Mouse (Mus musculus) right cerebral cortex, postnatal 36 days (tissue): ENCODE measurements around the gene Lamc1.
A peak's percentile ranks its signal among the peaks of the same experiment; 100 is the strongest.

Experiments
- DNase-seq, 2 experiments: peaks; one replicate each; pipeline ENCODE4 v3.0.0; 2022; ENCODE audit warnings: low spot score in 2 of 2, mixed read lengths in 1 of 2

Gene Lamc1

DNA sequence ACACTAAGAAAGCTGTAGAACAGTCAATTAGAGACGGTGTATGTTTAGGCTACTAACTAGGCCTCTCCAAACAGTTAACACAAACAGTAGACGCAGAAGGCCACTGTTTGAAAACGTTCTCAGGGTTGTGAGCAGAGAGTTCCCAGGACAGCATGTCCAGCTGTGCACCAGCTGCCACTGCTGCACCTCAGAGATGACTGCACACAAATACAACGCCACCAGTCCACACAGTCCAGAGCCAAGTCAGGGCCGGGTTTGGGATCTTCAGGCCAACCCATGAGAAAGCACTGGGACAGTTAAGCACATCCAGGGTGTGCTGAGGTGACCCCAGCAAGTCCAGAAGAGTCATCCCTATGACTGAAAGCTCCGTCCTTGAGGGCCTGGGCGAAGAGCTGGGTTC, 67.0 kb downstream of the Lamc1 start:
- no peak for DNase-seq

DNA sequence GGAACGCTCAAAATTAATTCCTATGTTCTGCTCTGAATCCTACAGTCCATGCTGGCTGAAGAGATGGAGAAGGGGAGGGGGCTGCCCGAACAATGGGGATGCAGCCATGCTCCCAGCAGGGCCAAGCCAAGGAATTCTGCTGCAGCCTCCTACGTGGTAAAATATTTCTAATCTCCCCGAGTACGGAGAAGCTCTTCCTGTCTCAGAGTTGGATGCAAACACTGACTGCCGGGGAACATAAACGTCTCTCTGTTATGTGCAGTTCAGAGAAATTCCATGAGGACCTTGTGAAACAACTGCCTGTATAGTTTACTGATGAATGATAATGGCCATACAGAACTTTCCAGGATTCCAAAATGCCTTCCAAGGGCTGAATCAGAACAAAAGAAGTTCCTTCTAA, 67.5 kb downstream of the Lamc1 start:
- no peak for DNase-seq

DNA sequence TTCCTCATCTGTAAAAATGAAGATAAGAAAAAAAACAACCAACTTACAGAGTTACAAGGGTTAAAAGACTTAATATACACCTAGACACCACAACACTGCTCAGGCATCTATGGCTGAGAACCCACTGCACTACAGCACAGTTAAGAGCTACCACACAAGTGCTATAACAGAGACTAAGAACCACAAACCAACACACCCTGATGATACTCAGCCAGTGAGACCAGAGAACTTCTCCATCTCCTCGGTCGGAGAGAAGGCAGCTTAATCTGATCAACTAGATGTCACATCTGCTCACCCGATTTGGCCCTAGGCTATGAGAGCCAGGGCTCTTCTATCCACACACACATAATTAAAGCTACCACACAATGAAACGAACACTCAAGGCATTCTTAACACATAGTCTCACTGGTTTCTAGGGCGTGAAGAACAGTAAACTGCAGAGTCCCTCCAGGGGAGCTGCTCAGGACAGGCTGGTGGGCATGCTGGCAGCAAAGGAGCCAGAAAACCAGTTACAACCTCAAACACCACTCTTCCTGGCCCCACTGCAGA, 72.8 kb downstream of the Lamc1 start:
- DNase-seq = no peak

DNA sequence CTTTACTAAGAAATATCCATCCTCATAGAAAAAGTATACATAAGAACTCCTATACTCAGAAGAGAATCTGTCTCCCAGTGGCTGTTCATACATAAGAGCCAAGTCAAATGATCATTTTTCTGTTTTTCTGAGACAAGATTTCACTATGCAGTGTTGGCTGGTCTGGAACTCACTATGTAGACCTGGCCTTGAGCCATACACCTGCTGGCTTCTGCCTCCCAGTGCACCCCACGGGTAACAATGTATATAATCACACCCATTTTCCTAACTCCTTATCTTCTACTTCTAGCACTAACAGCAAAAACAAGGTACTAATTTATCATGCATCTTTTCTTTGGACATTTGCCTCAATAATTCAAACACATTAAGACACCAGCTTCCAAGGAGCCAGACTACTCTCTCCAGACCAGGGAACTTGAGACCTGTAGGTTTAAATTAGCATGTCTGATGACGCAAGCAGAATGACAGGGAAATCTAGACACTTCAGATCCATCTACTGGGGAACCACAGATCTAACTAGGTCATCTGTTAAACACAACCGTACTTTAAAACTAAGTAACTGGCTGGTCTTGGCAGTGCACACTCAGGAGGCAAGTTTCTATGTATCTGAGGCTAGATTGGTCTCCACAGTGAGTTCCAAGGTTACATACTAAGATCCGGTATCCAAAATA, 79.9 kb downstream of the Lamc1 start:
- DNase-seq = no peak

DNA sequence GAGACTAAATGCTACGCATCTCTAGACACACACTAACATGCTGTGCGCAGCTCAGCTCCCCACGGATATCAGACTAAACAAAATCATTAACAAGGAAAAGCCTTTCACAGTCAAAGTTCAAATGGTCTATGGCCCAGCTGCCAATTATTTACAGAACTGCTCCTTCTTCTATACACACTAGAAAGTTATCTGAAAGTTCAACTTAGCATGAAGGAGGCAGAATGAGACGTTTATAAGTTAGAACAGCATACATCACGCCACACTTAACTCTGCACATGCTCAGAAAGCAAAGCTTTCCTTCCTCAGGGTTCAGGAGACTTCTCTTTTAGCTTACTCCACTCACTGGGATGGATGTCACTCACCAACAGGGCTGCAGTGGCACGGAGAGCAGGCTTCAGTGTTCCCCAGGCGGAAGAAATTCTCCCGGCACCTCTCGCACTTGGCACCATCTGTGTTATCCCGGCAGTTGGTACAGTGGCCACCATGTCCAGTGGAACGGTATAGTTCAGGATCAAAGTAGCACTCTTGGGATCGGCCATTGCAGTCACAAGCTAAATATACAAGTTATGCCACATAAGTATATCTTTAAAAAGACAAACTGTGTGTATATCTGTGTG, 80.9 kb downstream of the Lamc1 start:
- DNase-seq = no peak

DNA sequence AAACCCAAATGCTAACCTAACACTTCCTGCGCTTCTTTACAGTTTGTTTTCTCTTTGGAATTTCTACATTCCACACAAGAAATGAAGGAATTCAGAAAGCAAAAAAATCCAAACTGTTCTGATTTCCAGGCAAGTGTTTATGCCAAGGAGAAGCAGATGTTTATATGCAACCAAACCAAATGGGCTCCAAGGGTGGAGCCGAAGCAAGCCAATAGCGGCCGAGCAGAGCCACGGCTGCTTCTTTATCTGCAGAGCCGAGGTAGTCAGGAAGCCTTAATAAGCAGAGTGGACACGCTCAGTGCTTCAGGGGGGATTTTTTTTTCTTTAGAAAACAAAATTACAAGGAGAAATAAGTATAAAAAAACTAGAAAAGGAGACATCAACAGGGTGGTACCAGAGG, 91.2 kb downstream of the Lamc1 start:
- no peak for DNase-seq

DNA sequence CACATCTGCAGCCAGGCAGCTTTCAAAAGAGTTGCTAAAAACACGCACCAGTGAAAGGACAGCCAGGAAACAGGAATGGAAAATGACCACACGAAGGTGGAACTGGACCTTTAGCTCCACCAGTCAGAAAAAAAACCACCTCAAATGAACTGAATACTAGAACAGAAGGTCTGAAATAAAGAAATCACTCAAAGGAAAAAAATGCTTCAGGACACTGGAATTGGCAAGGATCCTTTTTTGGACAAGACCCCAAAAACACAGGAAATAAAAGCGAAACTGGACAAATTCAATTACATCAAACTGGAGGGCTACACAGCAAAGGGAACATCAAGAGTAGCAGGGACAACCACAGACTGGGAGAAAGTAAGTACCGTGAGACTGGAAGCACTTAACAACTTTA, 97.0 kb downstream of the Lamc1 start:
- DNase-seq = no peak

DNA sequence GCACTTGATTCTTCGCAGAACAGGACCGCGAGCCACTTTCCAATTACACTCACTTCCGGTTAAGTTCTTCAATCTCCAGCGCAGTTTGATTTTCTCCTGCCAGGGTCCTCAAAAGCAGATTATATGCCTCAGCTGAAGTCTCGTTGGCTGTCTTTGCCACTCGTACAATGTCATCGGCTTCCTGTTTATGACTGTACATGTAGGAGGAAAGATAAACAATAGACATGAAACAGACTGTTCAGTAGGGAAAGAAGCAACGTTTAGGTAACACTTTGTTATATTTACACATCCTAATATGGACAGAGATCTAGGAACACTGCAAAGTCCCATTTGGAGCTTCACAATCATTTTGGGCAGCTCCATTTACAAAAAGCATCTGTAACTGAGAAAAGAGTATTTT, 100.9 kb downstream of the Lamc1 start:
- DNase-seq = no peak

DNA sequence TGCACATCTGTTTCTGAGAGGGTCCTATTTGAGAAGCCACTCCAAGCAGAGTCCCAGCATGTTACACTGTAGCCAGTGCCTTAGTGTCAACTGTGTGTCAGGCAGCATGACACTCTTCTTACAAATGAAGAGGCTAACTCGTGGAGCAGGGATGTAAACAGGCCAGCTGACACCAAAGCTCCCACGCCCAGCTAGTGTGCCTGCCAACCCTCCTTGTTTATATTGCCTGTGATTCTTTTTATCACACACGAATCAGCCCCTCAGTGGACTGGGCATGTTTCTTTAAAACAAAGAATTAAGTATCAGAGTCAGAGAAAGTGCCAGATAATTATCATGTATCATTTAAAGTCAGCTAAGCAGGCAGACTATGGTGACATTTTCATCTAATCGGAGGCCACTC, 104.7 kb downstream of the Lamc1 start:
- no peak for DNase-seq

DNA sequence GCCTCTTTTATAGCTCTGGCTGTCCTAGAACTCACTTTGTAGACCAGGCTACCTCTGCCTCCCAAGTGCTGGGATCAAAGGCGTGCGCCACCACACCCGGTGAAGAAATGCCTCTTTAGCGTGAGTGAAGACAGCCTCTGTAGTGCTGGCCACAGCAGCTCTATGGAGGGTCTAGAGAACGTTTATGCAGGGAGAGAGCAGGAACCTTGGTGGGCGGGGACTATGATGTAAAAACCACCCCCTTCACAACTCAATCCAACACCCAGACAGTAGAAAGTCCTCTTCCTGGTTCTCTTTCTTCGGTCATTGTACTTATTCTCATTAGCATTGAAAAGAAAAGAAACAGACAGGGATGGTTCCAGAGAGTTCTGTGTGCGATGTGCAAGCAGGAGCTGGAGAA, 105.5 kb downstream of the Lamc1 start:
- DNase-seq = no peak

DNA sequence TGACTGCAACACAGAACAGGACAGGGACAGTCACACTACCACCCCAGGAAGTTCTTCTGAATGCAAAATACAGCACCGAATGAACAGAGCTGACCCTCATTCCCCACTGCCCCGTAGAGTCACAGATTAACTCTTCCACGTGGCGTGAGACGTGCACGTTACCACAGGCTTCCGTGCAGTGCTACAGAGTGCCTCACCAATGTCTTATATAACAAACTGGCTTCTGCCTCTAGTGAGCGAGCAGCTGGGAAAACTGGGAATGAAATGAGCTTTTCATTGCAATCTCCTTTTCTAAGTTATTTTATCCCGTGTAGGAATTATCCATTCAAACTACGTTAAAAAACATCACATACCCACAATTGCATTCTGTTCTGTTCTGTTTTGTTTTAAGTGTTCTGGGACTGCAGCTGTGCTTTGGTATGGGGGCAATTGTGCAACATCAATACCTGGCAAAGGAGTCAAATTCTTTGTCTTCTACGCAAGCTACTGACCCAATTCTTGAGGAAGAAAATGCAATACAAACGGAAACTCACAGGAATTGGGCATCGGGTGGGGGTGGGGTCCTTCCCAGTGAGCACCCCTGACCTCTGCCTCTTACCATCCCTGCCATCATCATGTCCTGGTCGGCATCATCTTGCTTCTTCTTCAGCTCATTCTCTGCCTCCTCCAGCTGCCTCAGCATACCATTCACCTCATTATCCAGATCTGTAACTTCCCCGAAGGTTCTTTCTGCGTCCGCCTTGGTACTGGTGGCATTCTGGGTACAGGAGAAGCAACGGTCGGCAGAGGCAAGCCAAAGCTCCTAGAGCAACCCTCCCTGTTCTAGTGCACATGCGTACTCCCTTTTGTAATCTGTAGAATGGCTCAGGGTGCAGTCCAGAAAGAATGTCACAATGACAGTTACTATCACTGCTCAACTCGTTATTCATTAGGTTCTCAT, 106.5 kb downstream of the Lamc1 start:
- peak; percentile 22 to 26 for DNase-seq

DNA sequence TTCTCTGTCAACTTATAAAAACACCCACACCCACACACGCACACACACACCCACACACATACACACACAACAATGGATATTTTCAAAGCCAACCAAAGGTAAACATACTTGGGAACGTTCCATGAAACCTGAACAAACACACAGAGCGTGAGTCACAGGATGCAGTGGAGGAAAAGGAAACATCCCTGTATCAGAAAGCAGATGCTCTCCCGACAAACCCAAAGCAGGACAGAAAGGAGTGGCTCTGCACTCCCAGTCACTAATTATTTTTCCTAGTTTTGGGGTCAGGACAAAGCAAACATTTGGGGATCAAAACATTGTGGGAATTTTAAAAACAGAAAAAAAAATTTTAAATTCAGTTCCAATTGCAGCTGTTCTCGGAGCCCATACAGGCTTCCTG, 108.3 kb downstream of the Lamc1 start:
- DNase-seq = no peak

DNA sequence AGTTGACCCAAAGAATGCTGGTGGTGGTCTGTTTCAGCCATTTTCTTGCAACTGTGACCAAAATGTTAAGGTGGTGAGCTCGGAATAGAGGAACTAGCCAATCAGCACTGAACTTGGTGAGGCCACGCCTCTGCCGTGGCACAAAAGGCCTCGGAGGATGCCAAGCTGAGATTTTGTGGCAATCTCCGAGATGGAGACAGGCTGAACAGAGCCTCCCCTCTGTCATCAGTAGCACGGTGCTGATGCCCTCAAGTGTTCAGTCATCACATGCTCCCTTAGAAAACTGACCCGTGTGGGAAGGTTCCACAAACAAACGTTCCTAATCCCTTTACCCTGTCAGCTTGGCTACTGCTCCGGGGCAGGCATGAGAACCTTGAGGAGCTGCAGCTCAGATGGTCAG, 113.2 kb downstream of the Lamc1 start:
- no peak for DNase-seq

DNA sequence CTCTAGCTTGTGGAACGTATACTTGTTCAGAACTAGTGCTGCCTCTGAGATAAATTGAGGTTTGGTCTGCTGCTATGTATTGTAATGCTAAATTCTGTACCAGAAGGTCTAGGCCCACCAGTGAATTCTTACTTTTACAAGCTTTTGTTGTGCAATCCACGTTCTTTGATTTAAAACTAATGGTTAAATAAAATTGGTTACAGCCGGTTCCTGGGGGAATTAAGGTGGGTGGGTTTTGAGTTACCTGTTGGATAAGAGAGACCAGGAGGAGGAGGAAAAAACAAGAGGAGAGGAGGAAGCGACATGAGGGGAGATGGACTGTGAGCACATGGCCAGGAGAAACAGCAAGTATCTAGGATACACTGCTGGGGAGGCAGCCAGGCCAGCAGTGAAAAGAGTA, 116.1 kb downstream of the Lamc1 start:
- no peak for DNase-seq

DNA sequence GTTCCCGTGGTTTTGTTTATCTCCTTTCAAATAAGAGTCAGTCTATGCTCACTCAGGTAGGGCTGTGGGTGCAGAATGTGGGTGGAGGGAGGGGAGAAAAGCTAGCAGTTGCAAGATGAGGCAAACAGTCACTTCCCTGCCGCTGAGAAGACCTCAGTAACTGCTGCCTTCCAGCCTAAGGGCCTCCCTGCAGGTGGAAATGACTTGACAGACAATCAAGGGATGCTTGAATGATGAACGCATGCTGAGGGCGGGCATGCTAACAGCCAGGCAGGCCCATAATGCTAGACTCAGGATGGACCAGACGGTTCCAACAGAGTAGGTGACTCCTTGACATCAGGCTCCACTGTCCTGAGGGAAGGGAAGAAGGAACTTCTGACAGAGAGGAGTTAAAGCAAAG, 116.9 kb downstream of the Lamc1 start:
- DNase-seq = no peak

DNA sequence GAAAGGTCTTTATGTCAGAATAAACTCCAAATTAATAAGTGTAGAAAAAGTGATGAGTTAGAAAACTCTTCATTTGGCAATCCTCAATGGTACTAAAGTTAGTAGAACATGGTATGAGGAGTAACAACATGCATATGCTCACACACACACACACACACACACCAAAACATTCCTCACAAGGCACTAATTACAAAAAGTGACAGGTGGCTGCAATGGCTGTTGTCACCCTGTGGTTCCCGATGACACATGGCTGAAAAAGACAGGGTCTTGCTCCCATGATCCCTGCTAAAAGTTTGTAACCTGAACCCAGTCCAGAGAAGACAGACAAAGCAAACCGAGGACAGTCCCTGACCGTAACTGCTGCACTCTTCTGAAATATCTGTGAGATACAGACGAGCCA, 121.6 kb downstream of the Lamc1 start:
- DNase-seq = no peak

DNA sequence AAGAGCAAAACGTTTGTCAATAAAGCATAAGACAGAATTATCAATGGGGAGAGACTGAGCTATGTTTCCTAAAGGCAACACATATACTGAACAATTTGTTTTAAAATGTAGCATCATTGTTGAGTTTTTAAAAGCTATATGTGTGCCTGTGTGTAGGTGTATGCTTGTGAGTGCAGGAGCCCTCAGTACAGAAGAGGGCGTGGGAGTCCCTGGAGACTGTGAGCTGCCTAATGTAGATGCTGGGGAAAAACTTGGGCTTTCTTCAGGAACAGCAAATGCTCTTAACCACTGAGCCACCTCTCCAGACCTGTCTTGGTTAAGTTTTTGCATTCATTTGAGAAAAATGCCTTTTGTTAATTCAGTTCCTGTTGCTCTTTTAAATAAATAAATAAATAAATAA, 122.4 kb downstream of the Lamc1 start:
- DNase-seq = no peak

DNA sequence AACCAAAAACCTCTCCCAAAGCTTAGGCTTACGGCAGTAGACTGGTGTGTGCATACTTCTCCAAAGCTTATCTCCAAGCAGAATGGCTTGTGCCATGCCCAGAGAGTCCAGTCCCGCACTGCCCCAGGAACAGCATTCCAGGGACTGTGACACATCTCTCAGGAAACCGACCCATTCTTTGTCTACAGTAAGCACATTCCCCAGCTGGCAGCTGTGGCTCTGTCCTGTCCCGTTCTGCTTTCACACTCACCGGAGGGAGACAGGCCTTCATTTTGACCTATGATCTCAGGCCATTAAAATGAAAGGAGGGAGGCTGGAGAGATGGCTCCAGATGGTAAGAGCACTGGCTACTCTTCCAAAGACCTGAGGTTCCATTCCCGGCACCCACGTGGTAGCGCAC, 130.4 kb downstream of the Lamc1 start:
- DNase-seq = no peak

DNA sequence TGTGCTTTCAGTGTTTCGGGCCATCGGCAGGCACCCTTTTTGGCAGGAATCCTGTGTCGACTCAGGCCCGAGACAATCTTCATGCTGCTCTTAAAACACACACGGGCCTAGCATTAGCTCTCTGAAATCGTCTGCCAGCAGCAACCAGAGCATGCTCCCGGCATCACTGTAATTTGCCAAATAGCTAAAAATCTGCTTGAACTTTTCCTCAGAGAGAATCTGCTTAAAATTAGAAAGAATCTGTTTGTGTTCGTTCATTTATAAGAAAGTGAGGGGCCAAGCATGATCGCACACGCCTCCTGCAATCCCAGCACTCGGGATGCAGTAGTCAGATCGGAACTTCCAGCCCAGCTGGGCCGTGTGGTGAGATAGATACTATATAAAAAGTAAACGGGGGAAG, 131.1 kb downstream of the Lamc1 start:
- DNase-seq = no peak

DNA sequence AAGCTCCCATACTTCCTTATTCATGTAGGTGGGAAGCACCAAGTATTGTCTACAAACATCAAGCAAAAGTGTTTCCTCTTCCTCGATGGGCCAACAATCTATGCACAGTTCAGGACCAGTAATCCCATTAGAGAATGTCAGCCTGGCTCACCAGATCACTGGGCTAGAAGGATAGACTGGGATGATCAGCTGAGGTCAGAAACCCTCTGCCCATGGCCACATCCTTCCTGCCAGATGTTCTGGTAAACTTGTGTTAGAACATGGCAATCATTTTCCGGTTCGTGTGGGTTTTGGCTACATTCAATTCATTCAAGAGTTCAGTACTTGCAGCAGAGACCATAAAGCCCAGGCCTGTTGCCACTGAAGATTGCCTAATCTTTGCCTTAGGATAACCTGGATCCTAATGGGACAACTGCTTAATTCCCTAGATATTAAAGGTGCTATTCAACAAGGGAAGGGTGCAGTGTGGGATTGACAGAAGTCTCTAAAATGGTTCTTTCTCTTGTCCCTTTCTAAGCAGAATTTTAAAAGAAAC, 135.2 kb downstream of the Lamc1 start:
- DNase-seq = no peak

DNA sequence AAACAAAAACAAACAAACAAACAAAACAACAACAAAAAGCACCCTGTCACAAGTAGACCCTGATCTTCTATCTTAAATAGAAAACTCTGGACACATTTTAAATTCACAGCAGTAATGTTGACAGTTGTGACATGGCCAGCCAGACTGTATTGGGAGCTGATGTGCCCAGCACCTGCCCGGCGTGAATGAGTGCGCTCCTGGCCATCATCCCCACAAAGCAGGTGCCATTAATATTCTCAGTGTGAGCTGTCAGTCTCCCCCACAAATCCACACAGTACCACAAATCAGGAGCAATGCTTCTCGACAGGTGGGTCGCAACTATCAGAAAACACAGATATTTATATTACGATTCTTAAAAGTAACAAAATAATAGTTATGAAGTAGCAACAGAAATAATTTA, 139.6 kb downstream of the Lamc1 start:
- no peak for DNase-seq

DNA sequence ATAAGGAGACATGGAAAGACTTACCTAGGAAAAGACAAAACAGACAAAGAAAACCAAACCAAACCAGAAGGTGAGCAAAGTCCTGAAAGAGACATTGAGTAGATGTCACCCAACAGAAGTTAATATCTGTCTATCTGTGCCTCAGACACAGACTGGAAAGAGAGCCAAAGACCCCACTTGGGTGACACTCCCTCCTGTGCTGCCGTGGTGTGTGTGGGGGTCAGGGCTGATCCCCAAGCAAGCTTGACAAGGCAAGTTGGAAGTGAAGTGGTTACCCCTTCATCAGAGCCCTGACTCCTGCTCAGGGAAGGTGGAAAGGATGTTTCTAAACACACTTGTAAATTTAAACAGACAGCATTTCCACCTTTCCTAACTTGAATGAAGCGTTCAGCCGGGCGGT, 140.2 kb downstream of the Lamc1 start:
- DNase-seq = no peak
